Mouse (Mus musculus) lung, adult 2 months (tissue): ENCODE measurements around the gene Ankmy2. TPM values are rescaled to one million over a fixed set of nuclear protein-coding genes. Genes with fewer than 3 reads are reported as not detected.

Experiments used
- DNase-seq: peaks from one replicate; pipeline ENCODE4 v3.0.0; 2022
- H3K4me1 ChIP-seq: fragments of 200-500 bp; 2 replicates; pipeline ENCODE4 v1.6.1; 2011; ENCODE audit warnings: low read length; ENCODE audit not compliant: control insufficient read depth, insufficient read depth
- H3K4me3 ChIP-seq: fragments of 200-500 bp; replicated peaks from 2 replicates; pipeline ENCODE3; 2011; ENCODE audit warnings: low read depth, mild to moderate bottlenecking, control low read depth, low read length; ENCODE audit errors: extremely low read depth
- CTCF ChIP-seq: fragments of 200-500 bp; IDR thresholded peaks from 2 replicates; pipeline ENCODE4 v1.5.1; 2011; ENCODE audit warnings: mild to moderate bottlenecking, low read length, control low read depth; ENCODE audit not compliant: insufficient read depth
- POLR2A ChIP-seq: fragments of 200-500 bp; IDR thresholded peaks from 2 replicates; pipeline ENCODE4 v1.6.1; 2011; ENCODE audit warnings: low read depth, mild to moderate bottlenecking, control low read depth, low read length, borderline replicate concordance; ENCODE audit errors: extremely low read depth
- WGBS: fragments of 180-500 bp; shearing (Covaris S2); methylation state at CpG from one replicate; pipeline ENCODE4 v1.1.7; 2018; 5-methylcytosine and 5-hydroxymethylcytosine counted together
- polyA plus RNA-seq: library from polyadenylated mRNA; depleted of rRNA; stranded (reverse); fragments of >200 nt; gene quantifications from 2 replicates; pipeline ENCODE4 v1.2.3, GENCODE M21; 2012

Gene Ankmy2
- polyA plus RNA-seq, 1 experiment: 9.3 TPM

DNA sequence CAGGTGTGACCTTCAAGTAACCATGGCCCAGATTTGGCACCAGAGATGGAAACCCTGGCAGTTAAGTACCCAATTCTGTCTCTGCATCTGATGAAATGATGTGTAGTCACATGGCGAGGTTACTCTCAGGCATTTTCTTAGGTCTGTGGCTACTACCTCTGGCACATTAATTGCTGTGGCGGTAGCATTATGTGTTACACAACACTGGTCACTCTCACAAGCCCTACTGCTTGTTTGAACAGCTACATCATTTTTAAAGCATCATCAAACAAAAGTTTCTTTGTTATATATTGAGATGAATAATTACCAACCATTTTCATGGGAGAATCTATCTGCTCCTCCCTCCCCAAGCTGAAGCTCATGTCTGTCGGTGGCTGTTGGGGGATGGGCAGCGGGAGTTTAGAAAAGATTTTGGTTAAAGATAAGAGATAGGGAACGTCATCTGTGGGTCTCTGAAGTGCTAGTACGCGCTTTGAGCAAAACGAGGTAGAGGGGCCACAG is 1.7 kb upstream of the Ankmy2 start:
- peak; percentile 9 for DNase-seq
- Histone ChIP-seq H3K4me1 (peaks cover 12% of the 10 kb centered on the region), H3K4me3 (peak overlapping the region; percentile 32)
- TF ChIP-seq CTCF (no peak), POLR2A (no peak)
- 17% methylated on average over 8 of the region's 8 CpGs for WGBS

- TF ChIP-seq CTCF: no peak
- TF ChIP-seq POLR2A: no peak
- no peak for DNase-seq
- WGBS: under 1% methylated on average over 33 of the region's 33 CpGs
Measured at GRCm38 (mm10) chr12:36156101-36156636, 745 bp upstream of the Ankmy2 start.

GRCm38 (mm10) chr12:36157304-36157637 is 357 bp downstream of the Ankmy2 start:
- no peak for DNase-seq
- WGBS: under 1% methylated on average over 14 of the region's 14 CpGs
- TF ChIP-seq CTCF: no peak
- TF ChIP-seq POLR2A: no peak

More at GRCm38 (mm10) chr12:36156101-36156636, 745 bp upstream of the Ankmy2 start:
- Histone ChIP-seq H3K4me3 (peak overlapping the region; percentile 98), H3K4me1 (peaks cover 12% of the 10 kb centered on the region)

GRCm38 (mm10) chr12:36157638-36158308 is 859 bp downstream of the Ankmy2 start, which contains the start of gene Bzw2:
Gene Bzw2, minus strand, starts transcription at chr12:36158080.
- TF ChIP-seq POLR2A: no peak; the same call in 1 of the 2 replicates
- no peak for TF ChIP-seq CTCF
- H3K4me1 ChIP-seq: peaks cover 12% of the 10 kb centered on the region
- peak within 1 kb of the TSS; percentile 65 for H3K4me3 ChIP-seq
- WGBS: 1% methylated on average over 26 of the region's 26 CpGs
- peak; percentile 75 for DNase-seq

More at GRCm38 (mm10) chr12:36157304-36157637, 357 bp downstream of the Ankmy2 start:
- Histone ChIP-seq H3K4me1 (peaks cover 12% of the 10 kb centered on the region), H3K4me3 (peak overlapping the region; percentile 65)

- Histone ChIP-seq H3K4me3 (no peak overlapping the region), H3K4me1 (no peaks in the 10 kb centered on the region)
- TF ChIP-seq POLR2A (no peak), CTCF (no peak)
- DNase-seq: no peak
- WGBS: 58% methylated on average over 7 of the region's 7 CpGs
Measured at GRCm38 (mm10) chr12:36164126-36164791, 7.3 kb downstream of the Ankmy2 start.

- no peak for DNase-seq
- 76% methylated on average over 1 of the region's 1 CpGs for WGBS
- H3K4me1 ChIP-seq: no peaks in the 10 kb centered on the region
- no peak for TF ChIP-seq CTCF
- no peak for TF ChIP-seq POLR2A
- H3K4me3 ChIP-seq: no peak overlapping the region
Measured at GRCm38 (mm10) chr12:36165299-36165698, 8.4 kb downstream of the Ankmy2 start.

- no peak overlapping the region for H3K4me3 ChIP-seq
- H3K4me1 ChIP-seq: no peaks in the 10 kb centered on the region
- no peak for DNase-seq
- 95% methylated on average over 5 of the region's 5 CpGs for WGBS
- TF ChIP-seq POLR2A (no peak), CTCF (no peak)
Measured at GRCm38 (mm10) chr12:36177227-36177626, 20.3 kb downstream of the Ankmy2 start.

GRCm38 (mm10) chr12:36182570-36182969 is 25.7 kb downstream of the Ankmy2 start:
- DNase-seq: no peak
- WGBS: 49% methylated on average over 6 of the region's 6 CpGs
- Histone ChIP-seq H3K4me1 (peaks cover 3% of the 10 kb centered on the region; the same call in 1 of the 2 replicates), H3K4me3 (peak overlapping the region; percentile 21)
- no peak for TF ChIP-seq CTCF
- TF ChIP-seq POLR2A: no peak

DNA sequence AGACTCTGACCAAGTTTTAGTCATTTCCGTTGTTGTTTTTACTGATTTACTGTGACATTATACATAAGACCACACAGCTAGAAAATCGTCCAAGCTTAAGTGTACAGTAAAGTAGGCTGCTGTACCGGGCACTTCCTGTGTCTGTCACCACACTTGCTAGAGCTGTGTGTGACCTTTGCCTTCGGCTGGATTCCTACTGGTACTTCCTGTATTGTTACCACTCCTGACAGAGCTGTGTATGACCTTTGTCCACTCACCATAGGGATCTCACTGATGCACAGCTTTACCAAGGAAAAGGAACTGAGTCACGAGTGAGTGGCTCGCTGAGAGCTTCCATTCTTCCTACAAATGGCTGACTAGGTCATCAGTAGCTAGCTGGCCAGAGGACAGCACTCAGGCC is 30.2 kb downstream of the Ankmy2 start:
- TF ChIP-seq CTCF: no peak
- TF ChIP-seq POLR2A: no peak
- H3K4me1 ChIP-seq: peaks cover 3% of the 10 kb centered on the region; the same call in 1 of the 2 replicates
- 58% methylated on average over 6 of the region's 6 CpGs for WGBS
- H3K4me3 ChIP-seq: no peak overlapping the region
- DNase-seq: no peak
